Mouse (Mus musculus) cerebellum, postnatal 4 days (tissue): ENCODE results near the gene Papola.
A peak's percentile ranks its signal among the peaks of the same experiment; 100 is the strongest.

Experiments
- DNase-seq, 2 experiments: peaks; one replicate each; pipeline ENCODE4 v3.0.0; 2022; ENCODE audit warnings: low spot score in 2 of 2, mixed read lengths in 1 of 2

Papola gene

DNA sequence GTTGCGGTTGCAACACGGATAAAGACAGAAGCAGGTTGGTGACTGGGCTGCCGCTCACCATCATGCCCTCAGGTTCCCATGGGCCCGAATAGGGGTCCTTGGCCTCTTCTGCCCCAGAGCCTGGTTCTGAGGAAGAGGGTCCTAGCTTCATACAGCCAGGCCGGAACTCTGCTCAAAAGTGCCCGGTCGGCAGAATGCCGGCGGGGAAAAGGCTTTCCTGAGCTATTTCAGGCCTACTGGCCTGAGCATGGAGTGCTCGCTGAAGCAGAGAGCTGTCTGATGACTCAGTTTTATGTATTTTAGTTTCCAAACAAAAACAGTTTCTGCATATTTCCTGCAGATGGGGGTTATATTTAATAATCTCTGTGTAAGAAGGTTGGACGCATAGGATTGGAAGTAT is 78.9 kb downstream of the Papola start:
- no peak for DNase-seq

DNA sequence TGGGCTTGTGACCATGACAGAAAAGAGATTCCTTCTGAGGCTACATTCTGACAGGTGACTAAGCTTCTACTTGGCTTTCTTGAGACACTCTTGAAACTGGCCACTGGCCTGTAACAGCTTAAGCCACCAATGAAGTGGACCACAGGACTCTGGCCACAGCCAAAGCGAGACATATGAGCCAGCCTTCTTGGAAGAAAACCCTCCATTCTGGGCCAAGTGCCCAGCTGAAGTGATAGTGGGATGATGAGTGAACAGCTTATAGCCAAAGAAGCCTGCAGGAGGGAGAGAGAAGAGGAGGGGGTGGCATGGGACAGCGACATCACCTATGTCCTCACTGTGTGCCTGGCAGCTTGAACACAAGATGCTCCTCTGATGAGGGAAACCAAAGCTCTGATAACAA is 83.2 kb downstream of the Papola start:
- DNase-seq = peak in 1 of 2 experiments; percentile 42

DNA sequence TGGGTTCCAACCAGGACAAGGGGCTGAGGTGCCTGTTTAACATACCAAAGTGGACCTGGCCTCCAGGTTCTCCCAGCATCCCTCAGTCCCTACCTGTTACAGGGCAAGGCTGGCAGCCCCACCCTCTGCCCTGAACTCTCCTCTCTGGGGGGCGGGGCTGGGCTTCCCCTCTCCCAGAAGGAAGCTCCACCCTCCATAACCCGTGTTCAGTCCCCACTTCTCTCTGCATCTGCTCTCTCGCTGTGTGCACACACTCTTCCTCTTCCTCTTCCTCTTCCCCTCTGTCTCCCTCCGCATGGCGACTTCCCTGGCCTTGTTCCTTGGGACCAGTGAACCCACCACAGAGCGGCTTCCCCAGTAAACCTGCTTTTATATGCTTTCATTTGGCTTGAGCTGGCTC is 84.7 kb downstream of the Papola start:
- DNase-seq = no peak

DNA sequence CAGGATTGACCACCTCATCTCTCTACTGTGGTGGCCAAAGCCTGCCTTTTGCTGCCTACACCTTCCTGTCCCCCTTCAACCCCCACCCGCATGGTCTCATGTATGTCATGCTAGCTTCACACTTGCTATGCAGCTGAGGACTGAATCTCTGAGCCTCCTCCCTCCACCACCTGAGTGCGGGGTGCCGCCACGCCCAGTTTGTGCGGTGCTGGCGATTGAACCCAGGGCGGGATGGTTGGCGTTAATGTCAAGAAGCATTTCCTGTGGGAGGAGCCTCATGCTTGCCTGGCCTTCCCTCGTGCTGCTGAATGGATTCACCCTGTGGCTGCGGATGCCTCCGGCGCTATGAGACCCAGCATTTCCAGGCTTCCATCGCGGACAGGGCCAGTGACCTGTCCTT is 85.2 kb downstream of the Papola start:
- no peak for DNase-seq

DNA sequence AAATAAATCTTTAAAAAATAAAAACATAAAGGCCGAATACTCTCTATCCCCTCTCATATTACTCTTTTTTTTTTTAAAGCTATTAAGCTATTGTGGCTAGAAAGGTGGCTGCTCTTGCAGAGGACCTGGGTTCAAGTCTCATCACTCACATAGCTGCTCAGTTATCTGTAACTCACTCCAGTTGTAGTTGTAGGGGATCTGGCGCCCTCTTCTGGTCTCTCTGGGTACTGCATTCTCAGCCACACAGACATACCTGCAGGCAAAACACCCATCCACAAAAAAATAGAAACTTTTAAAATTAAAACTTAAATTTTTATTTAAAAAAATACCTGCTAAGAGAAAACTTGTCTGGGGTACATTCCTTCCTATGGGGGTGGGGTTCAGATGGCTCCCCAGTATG is 88.8 kb downstream of the Papola start:
- no peak for DNase-seq

DNA sequence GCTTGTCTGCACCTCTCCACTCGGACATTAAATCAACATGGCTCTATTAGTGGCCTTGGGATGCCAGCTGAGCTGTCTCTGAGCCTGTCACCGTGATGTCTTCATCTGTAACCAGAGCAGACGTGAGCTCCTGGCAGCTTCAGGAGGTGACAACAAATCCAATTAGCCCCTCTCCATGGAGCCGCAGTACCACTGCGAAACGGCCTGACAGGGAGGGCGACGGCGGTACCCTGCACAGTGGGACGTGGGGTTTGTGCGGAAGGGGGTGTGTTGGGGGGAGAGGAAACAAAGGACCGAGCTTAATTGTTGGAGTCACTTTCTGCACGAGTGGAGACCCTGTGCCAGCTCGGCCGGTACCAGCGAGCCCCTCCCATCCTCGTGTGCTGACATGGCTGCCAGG is 90.6 kb downstream of the Papola start:
- DNase-seq = peak in 1 of 2 experiments; percentile 76

DNA sequence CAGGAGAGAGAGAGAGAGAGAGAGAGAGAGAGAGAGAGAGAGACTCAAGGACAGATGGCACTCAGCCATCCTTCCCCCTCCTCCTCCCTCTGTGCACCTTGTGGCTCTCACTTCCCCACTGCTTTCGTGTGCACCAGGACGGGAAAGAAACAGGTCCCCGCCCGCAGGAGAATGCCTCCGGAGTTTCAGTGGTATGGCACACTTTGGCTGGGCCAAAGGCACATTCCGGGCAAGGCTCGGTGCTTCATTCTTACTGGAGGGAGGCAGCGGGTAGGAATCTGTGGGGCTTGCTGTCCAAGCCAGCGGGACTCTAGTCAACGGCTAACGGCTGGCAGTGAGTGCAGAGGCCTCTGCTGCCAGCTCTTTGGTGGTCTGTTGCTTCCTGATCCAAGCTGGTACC is 92.0 kb downstream of the Papola start:
- peak in 1 of 2 experiments; percentile 40 for DNase-seq

DNA sequence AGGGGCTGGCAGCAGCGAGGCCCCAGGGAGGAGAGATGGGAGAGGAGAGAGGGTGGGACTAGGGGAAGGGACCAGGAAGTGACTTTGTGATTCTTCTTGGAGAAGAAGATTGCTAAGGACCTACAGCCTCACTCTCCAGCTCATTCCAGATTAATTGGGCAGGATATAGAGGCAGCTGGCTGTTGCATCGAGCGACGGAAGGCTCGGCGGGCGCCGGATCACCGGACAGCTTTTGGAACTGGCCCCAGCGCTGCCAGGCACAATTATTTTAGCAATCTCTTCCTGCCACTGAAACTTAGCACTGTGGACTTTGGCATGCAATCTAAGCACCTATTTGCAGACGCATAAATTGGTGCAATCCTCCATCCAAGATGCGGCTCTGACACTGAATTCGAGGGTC is 92.4 kb downstream of the Papola start:
- no peak for DNase-seq

DNA sequence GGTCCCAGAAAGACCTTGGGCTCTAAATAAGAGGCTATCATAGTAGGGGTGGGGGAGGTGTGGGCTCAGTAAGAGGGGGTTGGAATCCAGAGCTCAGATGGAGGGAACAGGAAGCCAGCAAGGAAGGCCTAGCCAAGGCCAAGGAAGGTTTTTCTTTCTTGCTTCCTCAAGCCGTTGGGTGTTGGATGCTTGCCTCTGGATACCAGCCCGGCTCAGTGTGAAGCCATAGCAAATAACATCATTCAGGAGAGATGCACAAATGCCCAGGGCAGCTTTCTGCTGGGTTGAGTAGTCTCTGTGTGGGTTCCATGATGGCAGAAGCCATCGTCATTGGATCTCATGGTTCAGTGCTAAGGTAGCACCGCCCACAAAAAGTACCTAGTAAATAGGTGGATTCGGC is 94.3 kb downstream of the Papola start:
- no peak for DNase-seq

DNA sequence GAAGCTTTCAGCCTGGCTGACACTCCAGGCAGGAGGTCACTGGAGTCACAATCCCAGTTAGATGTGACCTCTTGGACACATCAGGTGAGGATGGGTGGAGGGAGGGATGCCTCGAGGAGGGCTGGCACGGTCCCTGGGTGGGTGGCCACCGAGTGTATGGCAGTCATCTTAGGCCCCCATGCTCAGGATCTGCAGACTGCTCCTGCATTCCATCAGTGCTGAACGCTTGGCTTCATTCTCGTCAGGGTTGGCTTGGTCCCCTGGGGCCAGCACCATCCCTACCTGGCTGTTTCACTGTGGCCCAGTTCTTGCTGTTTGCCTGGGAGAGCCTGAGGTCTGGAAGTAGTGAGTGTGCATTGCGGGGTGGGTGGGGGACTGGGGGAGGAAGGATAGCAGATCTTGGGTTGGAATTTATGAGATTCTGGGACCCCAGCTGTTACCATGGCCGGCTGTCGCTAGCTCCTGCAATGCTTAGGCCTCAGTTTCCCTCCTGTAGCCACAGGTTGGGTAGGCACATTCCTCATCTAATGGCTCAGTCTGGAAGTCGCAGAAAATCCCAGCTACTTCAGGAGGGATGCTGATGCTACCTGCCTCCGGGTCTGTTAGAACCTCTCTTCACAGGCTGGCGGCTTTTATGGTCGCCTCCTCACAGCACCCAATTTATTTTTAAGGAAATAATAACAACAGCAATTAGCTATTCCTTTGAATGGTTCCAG is 99.5 kb downstream of the Papola start:
- DNase-seq = no peak

DNA sequence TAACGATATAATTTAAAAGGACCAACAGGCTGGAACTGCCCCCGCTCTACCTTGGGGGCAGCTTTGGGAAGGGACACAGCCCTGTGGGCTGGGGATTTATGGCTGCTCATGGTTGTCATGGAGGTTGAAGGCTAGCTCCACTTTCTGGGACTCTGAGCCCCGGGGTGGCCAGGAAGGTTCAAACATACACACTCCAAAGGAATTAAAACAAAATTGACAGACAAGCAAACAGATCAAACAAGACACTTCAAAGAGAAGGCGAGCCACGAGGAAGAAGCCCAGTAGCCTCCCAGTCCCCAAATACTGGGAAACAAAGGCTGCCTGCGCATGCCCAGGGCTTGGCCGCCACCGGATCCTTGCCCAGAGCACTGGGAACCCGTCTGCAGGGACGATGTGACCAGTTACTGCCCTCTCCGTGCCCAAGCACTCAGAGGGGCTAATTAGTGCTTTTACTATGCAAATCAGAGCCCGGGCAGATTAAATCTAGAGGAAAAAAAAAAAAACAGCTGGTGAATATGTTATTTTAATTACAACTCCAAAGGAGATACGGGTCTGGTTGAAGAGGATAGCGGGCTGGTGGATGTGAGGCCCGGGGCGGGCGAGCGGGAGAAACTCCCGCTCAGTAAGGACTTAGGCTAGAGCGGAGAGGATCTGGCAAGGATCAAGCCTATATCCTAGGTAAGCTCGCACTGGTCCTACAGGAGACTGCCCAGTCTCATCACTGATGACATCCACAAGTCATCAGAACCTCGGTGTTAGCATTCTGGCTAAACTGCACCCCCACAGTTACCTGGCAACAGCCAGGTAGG is 100.2 kb downstream of the Papola start:
- DNase-seq = no peak
